Mouse (Mus musculus) embryo, embryonic 10.5 days (tissue): ENCODE measurements around the gene Jdp2.

Experiments used
- DNase-seq: peaks from one replicate; pipeline ENCODE4 v3.0.0-alpha.2; 2015; ENCODE audit warnings: low spot score

Jdp2 gene

DNA sequence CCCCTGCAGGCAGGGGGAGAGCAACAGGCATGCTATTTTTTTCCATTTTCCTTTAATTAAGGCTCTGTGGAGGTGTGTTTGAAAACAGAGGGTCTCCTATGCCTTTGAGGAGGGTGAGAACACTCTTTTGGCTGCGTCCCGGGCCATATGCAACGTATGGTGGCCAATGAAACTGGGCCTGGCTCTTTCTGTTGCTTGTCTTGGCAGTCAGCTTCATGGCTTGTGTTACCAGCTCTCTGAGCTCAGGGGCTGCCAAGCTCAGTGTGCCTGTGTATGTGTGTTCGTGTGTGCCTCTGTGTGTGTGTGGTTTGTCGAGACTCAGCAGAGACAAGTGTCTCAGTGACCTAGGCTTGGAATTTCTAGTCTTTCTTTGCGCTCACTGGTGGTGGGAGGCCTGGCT is 2.7 kb downstream of the Jdp2 start:
- no peak for DNase-seq

DNA sequence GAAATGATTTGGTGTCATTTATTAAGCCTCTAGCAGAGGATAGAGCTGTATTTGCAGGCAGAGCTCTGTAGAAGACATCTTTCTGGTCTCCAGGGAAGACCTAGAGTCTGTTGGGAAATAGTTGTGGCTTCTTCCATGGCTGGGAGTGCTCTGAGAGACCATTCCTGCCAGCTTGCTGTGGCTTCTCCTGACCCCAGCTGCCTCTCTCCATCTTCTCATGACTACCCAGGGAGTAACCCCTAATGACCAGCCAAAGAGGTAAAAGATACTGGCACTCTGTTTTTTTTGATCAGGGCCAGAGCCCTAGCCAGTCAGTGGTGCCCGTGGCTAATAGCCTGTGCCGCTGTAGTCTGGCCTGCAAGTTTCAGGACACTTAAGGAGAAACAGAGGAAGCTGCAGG is 3.3 kb downstream of the Jdp2 start:
- no peak for DNase-seq

DNA sequence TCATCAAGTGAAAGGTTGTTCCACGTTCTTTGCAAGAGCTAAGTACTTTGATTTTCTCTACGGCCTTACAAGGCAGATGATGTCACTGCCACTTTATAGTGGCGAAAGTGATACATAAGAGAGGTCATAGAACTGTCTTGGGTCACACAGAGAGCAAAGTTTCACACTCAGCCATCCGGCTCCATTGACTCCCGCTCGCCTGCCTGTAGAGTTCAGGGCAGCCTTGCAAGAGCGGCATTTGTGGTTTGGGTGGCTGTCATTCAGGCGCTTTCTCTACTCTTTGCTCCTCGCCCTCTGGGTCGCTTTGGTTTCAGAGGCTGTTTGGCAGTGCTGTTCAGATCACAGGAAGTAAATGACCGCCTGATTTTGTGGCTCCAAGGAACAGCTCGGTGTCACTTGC is 4.0 kb downstream of the Jdp2 start:
- no peak for DNase-seq

DNA sequence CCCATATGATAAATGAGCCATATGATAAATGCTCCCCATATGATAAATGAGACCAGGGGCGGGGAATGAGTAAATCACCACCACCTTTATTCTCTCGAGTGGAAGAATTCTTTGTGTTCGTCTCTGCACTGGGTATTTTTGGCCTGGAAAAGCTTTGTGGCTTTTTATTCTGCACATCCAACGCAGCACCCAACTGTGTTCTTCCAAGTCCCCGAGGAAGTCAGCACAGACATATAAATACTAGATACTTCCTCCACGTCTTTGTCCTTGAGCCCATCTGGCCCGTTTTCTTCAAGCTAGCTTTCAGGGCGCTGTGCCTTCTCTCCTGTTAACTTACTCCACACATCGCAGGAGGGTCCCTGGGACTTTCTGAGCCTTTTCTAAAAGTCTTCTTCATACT is 4.9 kb downstream of the Jdp2 start:
- no peak for DNase-seq

DNA sequence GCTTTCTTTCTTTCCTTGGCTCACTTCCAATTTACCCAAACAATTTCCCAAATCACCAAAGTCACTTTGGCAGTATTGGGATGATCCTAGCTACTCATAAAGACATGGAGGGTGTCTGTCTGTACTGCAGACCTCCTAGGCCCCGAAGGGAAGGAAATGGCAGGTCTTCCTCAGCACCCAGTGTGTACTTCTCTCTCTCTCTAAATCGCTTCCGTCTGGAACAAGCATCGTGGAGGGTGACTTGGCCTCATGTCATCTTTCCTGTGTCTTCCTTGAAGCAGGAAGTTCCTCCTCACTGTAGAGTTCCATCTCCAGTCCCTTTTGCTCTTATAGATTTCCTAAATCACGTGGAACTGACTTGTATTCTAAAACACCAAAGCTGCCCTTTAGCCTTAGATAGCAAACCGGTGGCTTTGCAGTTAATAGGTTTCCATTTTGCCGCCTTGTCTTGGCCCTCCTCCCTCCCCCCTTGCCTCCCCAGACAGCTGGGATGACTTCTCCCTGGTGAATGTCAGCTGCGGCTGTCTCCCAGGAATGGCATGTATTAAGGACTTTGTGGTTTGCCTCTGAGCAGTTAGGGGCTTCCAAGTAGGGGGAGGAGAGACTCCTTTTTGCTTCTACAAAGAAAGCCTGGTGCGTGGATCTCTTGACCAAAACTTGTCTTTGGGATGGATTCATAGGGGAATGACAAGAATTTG is 5.6 kb downstream of the Jdp2 start:
- no peak for DNase-seq

DNA sequence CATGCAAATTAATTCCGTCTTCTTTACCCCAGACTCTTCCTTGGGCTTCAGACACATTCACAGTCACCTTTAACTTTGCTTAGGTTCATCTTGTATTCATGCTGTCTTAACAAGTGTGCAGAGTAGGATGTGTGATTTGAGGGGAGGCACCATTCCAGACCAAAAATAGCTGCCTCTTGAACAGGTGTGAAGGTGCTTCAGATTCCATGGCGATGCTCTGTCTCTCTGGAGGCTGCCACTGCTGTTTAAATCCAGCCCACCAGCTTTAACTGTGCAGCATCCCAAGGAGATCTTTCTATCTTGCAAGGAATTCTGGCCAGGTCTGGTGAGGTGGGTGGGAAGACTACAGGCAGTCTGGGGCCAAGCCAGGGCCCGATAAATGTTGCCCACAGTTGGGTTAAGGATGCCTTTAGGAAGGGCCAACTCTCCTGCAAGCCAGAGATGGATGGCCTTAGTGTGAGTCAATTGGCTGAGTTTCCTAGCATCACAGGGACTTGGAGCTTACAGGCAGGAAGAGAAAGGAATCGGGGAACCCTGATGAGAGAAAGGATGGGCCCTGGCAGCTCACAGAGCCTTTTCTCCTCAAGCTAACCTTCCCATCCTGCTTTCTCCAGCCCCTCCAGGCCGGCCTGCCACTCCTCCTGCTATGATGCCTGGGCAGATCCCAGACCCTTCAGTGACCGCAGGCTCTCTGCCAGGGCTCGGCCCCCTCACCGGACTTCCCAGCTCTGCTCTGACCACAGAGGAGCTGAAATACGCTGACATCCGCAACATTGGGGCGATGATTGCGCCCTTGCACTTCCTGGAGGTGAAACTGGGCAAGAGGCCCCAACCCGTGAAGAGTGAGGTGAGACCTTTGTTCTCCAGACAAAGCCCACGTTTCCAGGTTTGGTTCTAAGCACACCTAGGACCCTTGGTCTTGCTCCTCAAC is 9.0 kb downstream of the Jdp2 start:
- DNase-seq: no peak

- no peak for DNase-seq
Measured at GRCm38 (mm10) chr12:85610167-85610566, 11.3 kb downstream of the Jdp2 start.

DNA sequence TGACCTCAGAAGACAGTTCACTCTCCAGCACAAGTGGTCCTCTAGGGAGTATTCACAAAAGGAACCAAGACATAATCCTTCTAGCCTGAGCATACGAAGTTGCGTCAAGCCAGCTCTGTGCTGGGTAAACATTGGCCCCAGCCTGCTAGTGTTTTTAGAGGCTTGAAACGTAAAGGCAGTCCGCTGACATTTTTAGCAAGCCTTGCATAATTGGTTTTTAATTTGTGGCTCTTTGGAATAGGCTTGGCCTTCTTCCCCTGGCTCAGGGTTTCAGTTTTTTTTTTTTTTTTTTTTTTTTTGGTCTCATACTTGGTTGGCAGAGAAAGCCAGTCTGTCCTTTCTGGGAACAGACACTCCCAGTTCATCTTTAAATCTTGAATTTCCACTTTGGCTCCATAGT is 15.3 kb downstream of the Jdp2 start:
- no peak for DNase-seq

DNA sequence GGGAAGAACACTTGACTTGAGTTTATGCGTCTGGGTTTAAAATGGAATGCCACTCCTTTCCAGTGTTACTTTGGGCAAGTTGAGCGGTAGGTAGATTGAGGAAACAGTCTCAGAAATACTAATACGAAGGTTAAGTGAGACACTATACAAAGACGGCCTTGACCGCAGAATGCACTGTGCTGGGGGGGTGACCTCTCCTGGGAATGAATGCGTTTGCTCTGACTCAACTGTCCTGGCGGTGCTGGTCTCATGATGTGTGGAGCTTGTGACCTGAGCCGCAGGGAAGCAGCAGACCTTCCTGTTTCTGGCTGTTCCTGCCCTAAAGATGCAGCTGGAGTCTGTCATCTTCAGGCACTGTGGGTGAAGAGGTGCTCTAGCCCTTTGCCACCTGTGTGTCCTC is 16.7 kb downstream of the Jdp2 start:
- DNase-seq: no peak

DNA sequence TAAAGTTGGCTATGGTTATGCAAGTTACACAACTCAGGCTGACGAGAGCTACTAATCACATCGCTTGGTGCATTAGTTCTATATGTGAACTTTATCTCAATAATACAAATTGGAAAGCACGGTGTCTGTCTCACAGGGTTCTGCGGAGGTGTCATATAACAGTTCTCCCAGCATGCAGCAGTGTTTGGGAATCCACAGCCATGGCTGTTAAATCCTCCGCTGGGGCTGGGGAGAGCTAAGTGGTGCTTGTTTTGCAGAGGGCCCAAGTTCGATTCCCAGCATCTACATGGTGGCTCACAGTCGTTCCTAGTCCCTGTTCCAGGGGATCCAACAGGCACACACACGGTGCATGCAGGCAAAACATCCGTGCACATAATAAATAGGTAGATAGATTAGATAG is 19.1 kb downstream of the Jdp2 start:
- DNase-seq: no peak

DNA sequence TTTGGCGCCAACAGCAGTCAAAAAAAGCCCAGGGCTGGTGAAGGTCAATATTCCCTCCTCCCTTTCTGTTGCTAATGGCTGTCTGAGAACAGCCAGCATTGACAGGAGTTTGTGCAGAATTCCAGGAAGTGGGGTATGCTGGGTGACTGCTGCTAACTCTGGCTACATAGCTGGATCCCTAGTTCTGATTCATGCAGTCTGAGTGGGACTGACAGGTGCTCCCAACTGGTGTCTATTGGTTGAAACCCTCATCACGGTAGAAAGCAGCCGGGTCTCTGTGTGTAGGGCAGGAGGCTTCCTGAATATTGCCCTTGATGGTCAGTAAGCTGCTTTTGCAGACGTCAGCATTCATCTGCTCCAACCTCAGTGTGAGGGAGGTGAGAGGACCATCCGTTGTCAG is 19.6 kb downstream of the Jdp2 start:
- no peak for DNase-seq

DNA sequence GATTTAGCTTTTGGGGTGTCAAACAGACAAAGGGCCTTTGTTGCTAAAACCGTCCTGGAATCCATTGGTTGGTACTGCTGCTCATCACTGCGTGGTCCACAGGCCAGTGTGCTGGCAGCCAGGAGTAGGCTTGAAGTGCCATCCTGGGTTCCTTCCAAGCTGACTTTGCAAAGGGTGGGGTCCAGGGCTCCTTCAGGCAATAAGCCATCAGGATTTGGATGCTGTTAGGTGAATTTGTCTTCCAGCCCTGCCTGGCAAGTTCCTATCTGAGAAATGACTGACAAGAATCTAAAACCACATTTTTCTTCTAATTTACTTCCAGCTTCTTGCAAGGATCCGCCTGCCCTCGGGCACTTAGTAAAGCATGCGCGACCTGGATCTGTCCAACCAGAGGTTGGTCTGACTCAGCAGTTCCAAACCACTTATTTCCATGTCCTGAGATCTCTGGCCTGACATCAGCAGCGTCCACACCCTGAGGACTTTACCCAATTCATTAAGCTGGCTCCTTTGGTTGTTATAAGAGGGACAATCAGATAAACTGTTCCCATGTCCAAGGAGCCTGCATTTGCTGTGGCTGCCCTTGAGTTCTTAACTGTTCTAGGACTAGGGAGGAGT is 20.6 kb downstream of the Jdp2 start:
- DNase-seq: no peak

- peak; percentile 29 for DNase-seq
Measured at GRCm38 (mm10) chr12:85619898-85620443, 21.1 kb downstream of the Jdp2 start.

DNA sequence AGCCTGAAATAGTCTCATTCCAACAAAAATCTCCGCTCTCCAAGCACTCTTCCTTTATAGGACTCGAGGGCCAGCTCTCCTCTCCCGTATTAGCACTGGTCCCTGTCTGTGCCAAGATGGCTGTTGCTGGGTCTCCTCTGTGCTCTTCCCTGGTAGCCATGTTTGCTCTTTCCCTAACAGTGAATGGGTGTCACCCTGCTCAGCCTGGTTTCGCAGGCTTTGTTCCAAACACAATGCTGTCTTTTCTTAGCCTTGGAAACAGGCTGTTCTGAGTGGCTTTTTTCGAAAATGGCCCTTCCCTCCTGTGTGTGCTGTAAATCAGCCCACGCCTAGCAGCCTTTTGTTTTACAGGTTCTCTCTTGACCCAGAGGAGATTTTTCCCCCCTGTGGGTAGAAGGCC is 22.2 kb downstream of the Jdp2 start:
- DNase-seq: peak; percentile 47

DNA sequence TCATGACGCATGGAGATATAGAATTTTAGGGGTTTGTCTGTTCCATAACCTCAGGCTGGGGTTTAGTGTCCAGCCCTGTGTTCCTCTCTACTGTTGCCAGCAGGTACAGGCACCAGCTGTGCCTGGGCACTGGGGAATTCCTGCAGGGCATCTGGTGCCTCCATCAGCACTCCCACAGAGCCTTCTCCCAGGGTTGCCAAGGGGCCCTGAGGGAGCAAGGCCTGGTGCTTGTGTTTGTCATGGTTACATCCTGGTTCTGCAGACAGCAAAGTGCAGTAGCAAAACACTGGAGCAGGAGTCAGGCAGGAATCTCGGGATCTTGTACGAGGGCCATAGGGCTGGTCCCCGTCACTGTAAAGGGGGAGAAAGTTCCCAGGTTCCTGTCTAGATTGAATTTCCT is 22.8 kb downstream of the Jdp2 start:
- no peak for DNase-seq

DNA sequence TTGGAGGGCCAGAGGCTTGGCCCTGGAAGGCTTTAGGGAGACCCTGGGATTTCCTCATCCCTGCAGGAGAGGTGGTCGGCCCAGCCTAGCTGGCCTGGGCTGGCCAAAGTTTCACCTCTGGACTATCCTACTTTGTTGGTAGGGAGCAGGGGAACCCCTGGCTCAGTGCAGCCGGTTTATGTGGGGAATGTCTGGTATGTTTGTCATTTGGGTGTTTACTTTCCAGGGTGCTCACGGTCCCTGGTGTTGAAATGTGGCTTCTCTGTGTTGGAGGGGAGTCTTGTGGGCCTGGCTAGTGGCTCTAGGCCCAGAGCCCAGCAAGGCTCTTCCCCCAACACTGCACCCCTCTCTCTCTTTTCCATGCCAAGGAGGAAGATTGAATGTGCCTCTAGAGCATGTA is 24.9 kb downstream of the Jdp2 start:
- DNase-seq: no peak

DNA sequence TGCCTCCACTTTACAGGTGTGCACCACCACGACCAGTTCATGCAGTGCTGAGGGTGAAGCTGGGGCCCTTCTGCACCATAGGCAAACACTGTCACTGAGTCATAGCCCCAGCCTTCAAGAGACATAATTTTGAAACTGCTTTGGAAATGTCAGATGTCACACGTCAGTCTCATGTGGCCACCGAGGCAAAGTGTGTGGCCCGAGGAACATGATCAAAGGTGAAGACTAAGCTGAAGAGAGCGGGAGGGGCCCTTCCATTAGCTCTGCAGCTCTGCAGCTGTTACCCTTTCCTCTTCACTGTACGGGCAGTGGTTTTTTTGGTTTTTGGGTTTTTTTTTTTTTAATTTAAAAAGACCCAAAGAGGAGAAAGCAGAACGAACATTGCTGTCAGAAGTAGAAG is 25.8 kb downstream of the Jdp2 start:
- no peak for DNase-seq

GRCm38 (mm10) chr12:85625852-85626251 is 27.0 kb downstream of the Jdp2 start:
- no peak for DNase-seq

- DNase-seq: no peak
Measured at GRCm38 (mm10) chr12:85629661-85630481, 31.0 kb downstream of the Jdp2 start.

GRCm38 (mm10) chr12:85631196-85631595 is 32.4 kb downstream of the Jdp2 start:
- no peak for DNase-seq

DNA sequence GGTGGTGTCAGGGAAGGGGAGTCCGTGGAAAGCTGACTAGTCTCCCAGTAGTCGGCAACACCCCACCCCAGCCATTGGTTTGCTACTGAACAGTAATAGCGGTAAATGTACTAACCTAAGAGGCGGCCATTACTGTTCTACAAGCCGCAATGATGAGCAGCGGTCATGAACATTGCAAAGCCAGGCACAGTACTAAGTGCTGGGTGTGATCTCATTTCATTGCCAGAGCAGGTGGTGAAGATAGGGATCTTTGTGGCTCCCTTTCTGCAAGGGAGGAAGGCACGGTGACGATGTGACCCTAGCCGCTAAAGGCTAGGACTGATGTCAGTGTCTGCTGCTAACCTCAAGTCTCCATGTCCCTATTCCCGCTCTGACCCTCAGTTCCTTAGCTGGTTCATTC is 33.5 kb downstream of the Jdp2 start:
- no peak for DNase-seq

- no peak for DNase-seq
Measured at GRCm38 (mm10) chr12:85637932-85638331, 39.1 kb downstream of the Jdp2 start.
